Mouse (Mus musculus) spleen, postnatal 14 days (tissue): ENCODE data around the gene Stil.

Source experiments
- DNase-seq, 2 experiments: peaks; one replicate each; pipeline ENCODE4 v3.0.0; 2021 to 2022; ENCODE audit warnings: low spot score in 2 of 2

Gene Stil

GRCm38 (mm10) chr4:115079821-115080349, 79.9 kb downstream of the Stil start:
- DNase-seq = no peak

- DNase-seq = no peak
These were observed 83.1 kb downstream of the Stil start for GRCm38 (mm10) chr4:115083031-115083430.

- peak; percentile 46 to 65 for DNase-seq
These were observed 85.7 kb downstream of the Stil start for GRCm38 (mm10) chr4:115085522-115086095.

- no peak for DNase-seq
These were observed 86.3 kb downstream of the Stil start for GRCm38 (mm10) chr4:115086257-115086656.

GRCm38 (mm10) chr4:115086763-115087415, 86.9 kb downstream of the Stil start:
- DNase-seq = no peak

GRCm38 (mm10) chr4:115088611-115089338, 88.8 kb downstream of the Stil start, which contains the start of gene Pdzk1ip1:
Gene Pdzk1ip1, plus strand, starts transcription at chr4:115088708.
- peak in 1 of 2 experiments; percentile 25 for DNase-seq

- no peak for DNase-seq
These were observed 90.6 kb downstream of the Stil start for GRCm38 (mm10) chr4:115090592-115090991.

- no peak for DNase-seq
These were observed 91.8 kb downstream of the Stil start for GRCm38 (mm10) chr4:115091806-115092205.
